17 mouse cellular contexts compared by ENCODE assay signal in the genomic region with DNA sequence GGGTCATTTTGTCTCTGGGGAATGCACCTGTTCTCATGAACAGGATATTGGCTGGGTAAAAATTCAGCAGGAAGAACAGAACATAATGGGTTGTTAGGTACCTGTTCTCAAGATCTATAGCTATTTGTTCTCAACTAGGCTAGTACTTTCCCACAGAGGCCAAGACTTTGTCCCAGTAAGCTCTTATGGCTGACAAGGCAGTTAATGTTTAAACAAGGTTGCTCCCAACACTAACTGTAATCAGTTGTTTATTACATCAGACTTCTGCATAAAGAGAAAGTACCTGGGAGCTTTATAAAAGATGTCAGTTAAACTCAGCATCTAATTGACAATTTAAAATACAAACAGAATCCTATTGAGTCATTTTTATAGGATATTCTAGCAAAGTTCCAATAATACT.
"Had no signal": no experiment of that assay in that cellular context is flagged by ENCODE, and none has a peak within 500 bp of the region (broad histone marks: within the 10 kb centered on the region; RNA-seq: fewer than 3 reads in every experiment).

No protein-coding gene starts in this region.

- H3K9me3 ChIP-seq: lung, embryonic 15.5 days; midbrain, embryonic 13.5 days; midbrain, embryonic 15.5 days; neural tube, embryonic 12.5 days had no signal

- H3K36me3 ChIP-seq: lung, embryonic 15.5 days; midbrain, embryonic 13.5 days; midbrain, embryonic 15.5 days; neural tube, embryonic 12.5 days had no signal

- H3K4me3 ChIP-seq: lung, embryonic 15.5 days; megakaryocyte, embryonic 14.5 days; midbrain, embryonic 13.5 days; midbrain, embryonic 15.5 days; neural tube, embryonic 12.5 days had no signal

- H3K4me2 ChIP-seq: lung, embryonic 15.5 days; midbrain, embryonic 11.5 days; midbrain, embryonic 13.5 days; midbrain, embryonic 15.5 days; neural tube, embryonic 12.5 days had no signal

- ATAC-seq: lung, postnatal 0 days; midbrain, embryonic 13.5 days; midbrain, embryonic 15.5 days had no signal

- H3K4me1 ChIP-seq: lung, embryonic 15.5 days; megakaryocyte, embryonic 14.5 days; midbrain, embryonic 13.5 days; midbrain, embryonic 15.5 days; neural tube, embryonic 12.5 days had no signal

- H3K9ac ChIP-seq: lung, embryonic 15.5 days; midbrain, embryonic 13.5 days; midbrain, embryonic 15.5 days; neural tube, embryonic 12.5 days had no signal

- H3K27ac ChIP-seq: lung, embryonic 15.5 days; macrophage; midbrain, embryonic 13.5 days; midbrain, embryonic 15.5 days; neural tube, embryonic 12.5 days had no signal

- H3K27me3 ChIP-seq: lung, embryonic 15.5 days; megakaryocyte, embryonic 14.5 days; midbrain, embryonic 13.5 days; midbrain, embryonic 15.5 days; neural tube, embryonic 12.5 days had no signal

- DNase-seq: lung, adult 2 months; lung, postnatal 14 days; lung, postnatal 36 days; right cerebral cortex, postnatal 25 days; right cerebral cortex, postnatal 4 days; spleen, adult 18-20 months; thymus, adult 18-20 months; thymus, postnatal 14 days; thymus, postnatal 36 days had no signal
